Mouse (Mus musculus) layer of hippocampus, adult 9-11 months (tissue): Measurements from ENCODE around the gene Rptor.

Experiments used
- DNase-seq: peaks from one replicate; pipeline ENCODE4 v3.0.0; 2022

The Rptor gene

GRCm38 (mm10) chr11:119916102-119916790 is 313.5 kb downstream of the Rptor start:
- DNase-seq: no peak

- DNase-seq: no peak
These were observed 314.2 kb downstream of the Rptor start for GRCm38 (mm10) chr11:119916834-119917469.

GRCm38 (mm10) chr11:119918521-119918920 is 315.8 kb downstream of the Rptor start:
- no peak for DNase-seq

- no peak for DNase-seq
These were observed 316.7 kb downstream of the Rptor start for GRCm38 (mm10) chr11:119919432-119919831.

GRCm38 (mm10) chr11:119919897-119920296 is 317.2 kb downstream of the Rptor start:
- peak; percentile 65 for DNase-seq

- DNase-seq: no peak
These were observed 318.0 kb downstream of the Rptor start for GRCm38 (mm10) chr11:119920668-119921067.

- peak; percentile 88 for DNase-seq
These were observed 322.5 kb downstream of the Rptor start for GRCm38 (mm10) chr11:119925176-119925575.

- DNase-seq: no peak
These were observed 324.1 kb downstream of the Rptor start for GRCm38 (mm10) chr11:119926762-119927161.

- DNase-seq: peak; percentile 84
These were observed 325.4 kb downstream of the Rptor start for GRCm38 (mm10) chr11:119928023-119928681.

- no peak for DNase-seq
These were observed 327.0 kb downstream of the Rptor start for GRCm38 (mm10) chr11:119929603-119930265.

- DNase-seq: no peak
These were observed 329.1 kb downstream of the Rptor start for GRCm38 (mm10) chr11:119931809-119932208.

- DNase-seq: no peak
These were observed 330.4 kb downstream of the Rptor start for GRCm38 (mm10) chr11:119933142-119933541.

GRCm38 (mm10) chr11:119933819-119934583 is 331.3 kb downstream of the Rptor start:
- no peak for DNase-seq

GRCm38 (mm10) chr11:119934773-119935172 is 332.1 kb downstream of the Rptor start:
- peak; percentile 68 for DNase-seq

- no peak for DNase-seq
These were observed 332.8 kb downstream of the Rptor start for GRCm38 (mm10) chr11:119935457-119935856.

- no peak for DNase-seq
These were observed 333.8 kb downstream of the Rptor start for GRCm38 (mm10) chr11:119936456-119936855.

- DNase-seq: peak; percentile 89
These were observed 334.5 kb downstream of the Rptor start for GRCm38 (mm10) chr11:119937216-119937615.

GRCm38 (mm10) chr11:119937772-119938502 is 335.2 kb downstream of the Rptor start:
- DNase-seq: no peak

GRCm38 (mm10) chr11:119939073-119939710 is 336.5 kb downstream of the Rptor start:
- no peak for DNase-seq

- no peak for DNase-seq
These were observed 337.0 kb downstream of the Rptor start for GRCm38 (mm10) chr11:119939711-119940106.

GRCm38 (mm10) chr11:119940142-119940541 is 337.4 kb downstream of the Rptor start:
- DNase-seq: peak; percentile 68
